Mouse (Mus musculus): ENCODE results near the gene Erc2. TPM values are rescaled to one million over a fixed set of nuclear protein-coding genes. Genes with fewer than 3 reads are reported as not detected.

Gene Erc2
- polyA plus RNA-seq, 1 experiment from 2014 or later = 12.7 TPM

GRCm38 (mm10) chr14:27642981-27643380, 20.8 kb downstream of the Erc2 start:
- DNase-seq (ENCODE audit: low spot score) (no peak), ATAC-seq (replicated peaks; ENCODE audit: low FRiP score) (no peak)
- Histone ChIP-seq H3K4me1 (replicated peaks; ENCODE audit: control insufficient read depth, insufficient read depth, low read length) (no peaks in the 10 kb centered on the region), H3K36me3 (ENCODE audit: control insufficient read depth, insufficient read depth, low read length) (no peaks in the 10 kb centered on the region), H3K4me3 (ENCODE audit: low read depth, low read length) (no peak overlapping the region), H3K27me3 (ENCODE audit: control insufficient read depth, insufficient read depth, low read length) (no peaks in the 10 kb centered on the region), H3K4me2 (ENCODE audit: low read depth, low read length, severe bottlenecking) (no peak overlapping the region), H3K9me3 (ENCODE audit: control insufficient read depth, low read length) (no peaks in the 10 kb centered on the region), H3K9ac (ENCODE audit: low read length) (no peak overlapping the region), H3K27ac (ENCODE audit: low read depth, low read length) (no peak overlapping the region)
- WGBS = 74% methylated on average over 2 of the region's 2 CpGs

- no peak for ATAC-seq (replicated peaks; ENCODE audit: low FRiP score)
- 75% methylated on average over 11 of the region's 11 CpGs for WGBS
Observed at GRCm38 (mm10) chr14:27654670-27655069, 32.4 kb downstream of the Erc2 start.

GRCm38 (mm10) chr14:27658616-27659015, 36.4 kb downstream of the Erc2 start:
- no peak for ATAC-seq (replicated peaks; ENCODE audit: low FRiP score)
- DNase-seq (ENCODE audit: low spot score) = no peak
- Histone ChIP-seq H3K27me3 (ENCODE audit: control insufficient read depth, insufficient read depth, low read length) (no peaks in the 10 kb centered on the region), H3K36me3 (ENCODE audit: control insufficient read depth, insufficient read depth, low read length) (no peaks in the 10 kb centered on the region), H3K4me2 (ENCODE audit: low read depth, low read length, severe bottlenecking) (no peak overlapping the region), H3K4me3 (ENCODE audit: low read depth, low read length) (no peak overlapping the region), H3K9ac (ENCODE audit: low read length) (no peak overlapping the region), H3K4me1 (replicated peaks; ENCODE audit: control insufficient read depth, insufficient read depth, low read length) (no peaks in the 10 kb centered on the region), H3K27ac (ENCODE audit: low read depth, low read length) (no peak overlapping the region), H3K9me3 (ENCODE audit: control insufficient read depth, low read length) (no peaks in the 10 kb centered on the region)
- WGBS = 93% methylated on average over 3 of the region's 3 CpGs

More at GRCm38 (mm10) chr14:27654670-27655069, 32.4 kb downstream of the Erc2 start:
- Histone ChIP-seq H3K4me3 (ENCODE audit: low read depth, low read length) (no peak overlapping the region), H3K9me3 (ENCODE audit: control insufficient read depth, low read length) (no peaks in the 10 kb centered on the region), H3K36me3 (ENCODE audit: control insufficient read depth, insufficient read depth, low read length) (no peaks in the 10 kb centered on the region), H3K27me3 (ENCODE audit: control insufficient read depth, insufficient read depth, low read length) (no peaks in the 10 kb centered on the region), H3K4me2 (ENCODE audit: low read depth, low read length, severe bottlenecking) (no peak overlapping the region), H3K9ac (ENCODE audit: low read length) (no peak overlapping the region), H3K27ac (ENCODE audit: low read depth, low read length) (no peak overlapping the region), H3K4me1 (replicated peaks; ENCODE audit: control insufficient read depth, insufficient read depth, low read length) (no peaks in the 10 kb centered on the region)
- DNase-seq (ENCODE audit: low spot score) = no peak

GRCm38 (mm10) chr14:27661466-27661865, 39.2 kb downstream of the Erc2 start:
- DNase-seq (ENCODE audit: low spot score) (no peak), ATAC-seq (replicated peaks; ENCODE audit: low FRiP score) (no peak)
- 80% methylated on average over 4 of the region's 4 CpGs for WGBS

GRCm38 (mm10) chr14:27662251-27662650, 40.0 kb downstream of the Erc2 start:
- ATAC-seq (replicated peaks; ENCODE audit: low FRiP score) (no peak), DNase-seq (ENCODE audit: low spot score) (no peak)
- no peak overlapping the region for H3K4me2 ChIP-seq (ENCODE audit: low read depth, low read length, severe bottlenecking)
- no peak overlapping the region for H3K4me3 ChIP-seq (ENCODE audit: low read depth, low read length)
- H3K27ac ChIP-seq (ENCODE audit: low read depth, low read length) = no peak overlapping the region
- H3K4me1 ChIP-seq (replicated peaks; ENCODE audit: control insufficient read depth, insufficient read depth, low read length) = no peaks in the 10 kb centered on the region
- H3K9ac ChIP-seq (ENCODE audit: low read length) = no peak overlapping the region
- no peaks in the 10 kb centered on the region for H3K9me3 ChIP-seq (ENCODE audit: control insufficient read depth, low read length)
- no peaks in the 10 kb centered on the region for H3K36me3 ChIP-seq (ENCODE audit: control insufficient read depth, insufficient read depth, low read length)
- no peaks in the 10 kb centered on the region for H3K27me3 ChIP-seq (ENCODE audit: control insufficient read depth, insufficient read depth, low read length)

More at GRCm38 (mm10) chr14:27661466-27661865, 39.2 kb downstream of the Erc2 start:
- no peak overlapping the region for H3K9ac ChIP-seq (ENCODE audit: low read length)
- H3K4me3 ChIP-seq (ENCODE audit: low read depth, low read length) = no peak overlapping the region
- no peaks in the 10 kb centered on the region for H3K27me3 ChIP-seq (ENCODE audit: control insufficient read depth, insufficient read depth, low read length)
- no peaks in the 10 kb centered on the region for H3K4me1 ChIP-seq (replicated peaks; ENCODE audit: control insufficient read depth, insufficient read depth, low read length)
- H3K9me3 ChIP-seq (ENCODE audit: control insufficient read depth, low read length) = no peaks in the 10 kb centered on the region
- no peaks in the 10 kb centered on the region for H3K36me3 ChIP-seq (ENCODE audit: control insufficient read depth, insufficient read depth, low read length)
- no peak overlapping the region for H3K4me2 ChIP-seq (ENCODE audit: low read depth, low read length, severe bottlenecking)
- no peak overlapping the region for H3K27ac ChIP-seq (ENCODE audit: low read depth, low read length)

GRCm38 (mm10) chr14:27667016-27667852, 45.0 kb downstream of the Erc2 start:
- Histone ChIP-seq H3K36me3 (ENCODE audit: control insufficient read depth, insufficient read depth, low read length) (no peaks in the 10 kb centered on the region), H3K9me3 (ENCODE audit: control insufficient read depth, low read length) (no peaks in the 10 kb centered on the region), H3K4me1 (replicated peaks; ENCODE audit: control insufficient read depth, insufficient read depth, low read length) (no peaks in the 10 kb centered on the region), H3K27ac (ENCODE audit: low read depth, low read length) (no peak overlapping the region), H3K27me3 (ENCODE audit: control insufficient read depth, insufficient read depth, low read length) (no peaks in the 10 kb centered on the region), H3K4me3 (ENCODE audit: low read depth, low read length) (no peak overlapping the region), H3K4me2 (ENCODE audit: low read depth, low read length, severe bottlenecking) (no peak overlapping the region), H3K9ac (ENCODE audit: low read length) (no peak overlapping the region)
- ATAC-seq (replicated peaks; ENCODE audit: low FRiP score) (no peak), DNase-seq (ENCODE audit: low spot score) (no peak)
- WGBS = 88% methylated on average over 11 of the region's 11 CpGs

- WGBS = 83% methylated on average over 6 of the region's 6 CpGs
- Histone ChIP-seq H3K9ac (ENCODE audit: low read length) (no peak overlapping the region), H3K9me3 (ENCODE audit: control insufficient read depth, low read length) (no peaks in the 10 kb centered on the region), H3K4me3 (ENCODE audit: low read depth, low read length) (no peak overlapping the region), H3K27me3 (ENCODE audit: control insufficient read depth, insufficient read depth, low read length) (no peaks in the 10 kb centered on the region), H3K4me2 (ENCODE audit: low read depth, low read length, severe bottlenecking) (no peak overlapping the region), H3K27ac (ENCODE audit: low read depth, low read length) (no peak overlapping the region), H3K36me3 (ENCODE audit: control insufficient read depth, insufficient read depth, low read length) (no peaks in the 10 kb centered on the region), H3K4me1 (replicated peaks; ENCODE audit: control insufficient read depth, insufficient read depth, low read length) (no peaks in the 10 kb centered on the region)
- DNase-seq (ENCODE audit: low spot score) (no peak), ATAC-seq (replicated peaks; ENCODE audit: low FRiP score) (no peak)
Observed at GRCm38 (mm10) chr14:27668151-27668550, 45.9 kb downstream of the Erc2 start.

- H3K9me3 ChIP-seq (ENCODE audit: control insufficient read depth, low read length) = no peaks in the 10 kb centered on the region
- H3K27ac ChIP-seq (ENCODE audit: low read depth, low read length) = no peak overlapping the region
- no peak overlapping the region for H3K9ac ChIP-seq (ENCODE audit: low read length)
- H3K4me1 ChIP-seq (replicated peaks; ENCODE audit: control insufficient read depth, insufficient read depth, low read length) = no peaks in the 10 kb centered on the region
- WGBS = 77% methylated on average over 3 of the region's 3 CpGs
- no peak for ATAC-seq (replicated peaks; ENCODE audit: low FRiP score)
- H3K27me3 ChIP-seq (ENCODE audit: control insufficient read depth, insufficient read depth, low read length) = no peaks in the 10 kb centered on the region
- no peaks in the 10 kb centered on the region for H3K36me3 ChIP-seq (ENCODE audit: control insufficient read depth, insufficient read depth, low read length)
- DNase-seq (ENCODE audit: low spot score) = no peak
- H3K4me2 ChIP-seq (ENCODE audit: low read depth, low read length, severe bottlenecking) = no peak overlapping the region
- H3K4me3 ChIP-seq (ENCODE audit: low read depth, low read length) = no peak overlapping the region
Observed at GRCm38 (mm10) chr14:27669939-27670338, 47.7 kb downstream of the Erc2 start.

GRCm38 (mm10) chr14:27672761-27673160, 50.5 kb downstream of the Erc2 start:
- Histone ChIP-seq H3K27ac (ENCODE audit: low read depth, low read length) (no peak overlapping the region), H3K9me3 (ENCODE audit: control insufficient read depth, low read length) (no peaks in the 10 kb centered on the region), H3K4me1 (replicated peaks; ENCODE audit: control insufficient read depth, insufficient read depth, low read length) (no peaks in the 10 kb centered on the region), H3K36me3 (ENCODE audit: control insufficient read depth, insufficient read depth, low read length) (no peaks in the 10 kb centered on the region), H3K9ac (ENCODE audit: low read length) (no peak overlapping the region), H3K27me3 (ENCODE audit: control insufficient read depth, insufficient read depth, low read length) (no peaks in the 10 kb centered on the region), H3K4me3 (ENCODE audit: low read depth, low read length) (no peak overlapping the region), H3K4me2 (ENCODE audit: low read depth, low read length, severe bottlenecking) (no peak overlapping the region)
- DNase-seq (ENCODE audit: low spot score) (no peak), ATAC-seq (replicated peaks; ENCODE audit: low FRiP score) (no peak)
- 92% methylated on average over 7 of the region's 7 CpGs for WGBS
